Mouse (Mus musculus) ZHBTc4 (cell line): ENCODE results near the gene Psph.
"Not testable (repeated sequence)": the region's sequence is repeated elsewhere in the genome, so short reads cannot be mapped to it uniquely, and the experiment has no call there.

Experiments
- DNase-seq: peaks from one replicate; pipeline ENCODE4 v3.0.0-alpha.2; 2011; ENCODE audit warnings: low read depth, low spot score

The Psph gene

DNA sequence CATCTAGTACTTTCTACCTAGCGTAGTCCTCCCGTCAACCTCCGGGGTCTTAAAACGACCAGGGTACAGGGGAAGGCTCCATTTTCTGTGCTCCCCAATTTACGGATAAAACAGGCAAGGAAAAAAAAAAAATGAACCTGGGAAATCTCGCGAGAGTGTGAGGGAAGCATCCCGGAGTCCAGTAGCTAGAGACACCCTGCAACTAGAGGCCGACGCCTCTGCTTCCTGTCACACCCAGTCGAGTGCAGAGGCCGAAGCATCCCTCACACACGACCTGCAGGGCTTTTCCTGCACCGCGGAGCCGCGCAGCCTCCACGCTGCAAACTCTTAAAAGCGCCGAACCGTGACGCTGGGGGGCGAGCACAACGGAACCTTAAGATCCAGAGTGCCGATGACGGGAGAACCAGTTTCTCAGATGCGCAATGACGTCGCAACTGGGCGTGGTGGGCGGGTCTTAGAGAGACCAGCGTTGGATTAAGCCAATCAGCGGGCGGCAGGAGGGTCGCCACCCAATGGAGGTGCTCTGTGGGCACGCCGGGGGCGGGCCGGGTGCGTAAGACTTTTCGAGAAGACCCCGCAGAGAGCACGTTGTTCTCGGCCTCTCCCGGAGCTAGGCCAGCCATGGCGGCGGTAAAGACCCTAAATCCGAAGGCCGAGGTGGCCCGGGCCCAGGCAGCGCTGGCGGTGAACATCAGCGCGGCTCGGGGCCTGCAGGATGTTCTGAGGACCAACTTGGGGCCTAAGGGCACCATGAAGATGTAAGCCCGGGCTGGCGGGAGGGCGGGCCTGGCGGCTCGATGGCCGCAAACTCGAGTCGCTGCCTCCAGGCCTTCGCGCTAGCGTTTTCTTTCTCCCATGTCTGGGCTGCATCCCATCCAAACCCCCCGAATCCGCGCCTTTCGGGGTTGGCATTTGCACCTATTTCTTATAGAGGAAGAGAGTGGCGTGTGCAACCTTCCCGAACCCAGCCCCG, at the start of gene Psph:
Gene Psph, minus strand, starts transcription at position 632 of the 973 bp plus-strand sequence.
- DNase-seq: peak; percentile 100

DNA sequence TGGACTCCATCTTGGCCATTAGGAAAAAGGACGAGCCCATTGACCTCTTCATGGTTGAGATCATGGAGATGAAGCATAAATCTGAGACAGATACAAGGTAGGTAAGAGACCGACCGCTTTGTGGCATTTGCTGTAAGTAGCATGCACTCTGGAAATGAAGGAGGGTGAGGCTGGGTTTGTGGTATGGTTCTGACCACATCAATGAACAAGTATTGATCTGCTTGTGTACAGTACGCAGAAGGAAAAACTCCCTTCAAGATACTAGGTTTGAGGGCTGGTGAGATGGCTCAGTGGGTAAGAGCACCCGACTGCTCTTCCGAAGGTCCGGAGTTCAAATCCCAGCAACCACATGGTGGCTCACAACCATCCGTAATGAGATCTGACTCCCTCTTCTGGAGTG, 3.3 kb upstream of the Psph start:
- DNase-seq: not testable (repeated sequence)

DNA sequence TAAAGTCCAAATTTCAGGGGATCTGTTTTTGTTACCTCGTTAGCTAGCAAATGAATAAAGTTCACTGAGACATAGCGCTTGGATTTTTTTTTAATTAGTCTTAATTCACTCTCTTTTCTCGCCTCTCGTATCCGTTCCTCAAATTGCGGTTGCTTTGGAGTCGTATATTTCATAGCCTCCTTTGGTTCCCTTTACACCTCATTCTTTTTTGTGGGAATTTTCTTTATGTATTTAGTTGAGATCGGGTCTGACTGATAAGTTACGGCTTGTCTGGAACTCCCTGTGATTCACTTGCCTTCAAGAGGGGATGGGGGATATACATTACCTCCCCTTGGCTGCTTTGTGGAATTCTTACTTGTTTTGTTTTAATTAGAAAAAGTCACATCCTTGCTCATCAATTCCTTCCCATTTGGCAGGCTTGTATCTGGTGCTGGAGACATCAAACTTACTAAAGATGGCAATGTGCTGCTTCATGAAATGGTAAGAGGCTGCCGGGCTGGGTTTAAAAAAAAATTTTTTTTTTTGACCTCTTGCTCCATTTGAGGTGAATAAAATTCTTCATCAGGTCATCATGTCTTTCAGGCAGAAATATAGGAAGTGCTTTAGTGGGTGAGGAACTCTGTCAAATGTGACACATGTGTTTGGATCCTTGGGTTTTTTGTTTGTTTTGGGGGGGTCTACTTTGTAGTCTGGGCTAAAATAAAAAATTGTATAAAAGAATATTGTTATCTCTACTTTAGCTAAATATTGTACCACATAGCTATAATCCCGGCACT, 757 bp upstream of the Psph start:
- DNase-seq: no peak

DNA sequence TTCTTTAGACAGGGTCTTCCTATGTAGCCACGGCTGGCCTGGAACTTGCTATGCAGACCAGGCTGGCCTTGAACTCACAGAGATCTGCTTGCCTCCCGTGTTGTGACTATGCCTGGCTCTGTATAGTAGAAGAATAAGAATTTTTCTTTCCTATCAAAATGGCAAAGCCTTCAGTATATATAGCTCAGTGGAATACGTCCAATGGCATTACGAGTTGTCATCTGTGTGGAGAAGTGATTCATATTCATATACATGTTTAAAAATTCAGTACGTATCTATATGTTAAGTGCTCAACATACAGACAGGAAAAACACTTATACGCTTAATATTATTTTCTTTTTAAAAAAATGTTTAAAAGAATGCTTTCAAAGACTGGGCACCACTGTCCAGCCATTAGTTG, 1.1 kb downstream of the Psph start:
- DNase-seq: no peak

DNA sequence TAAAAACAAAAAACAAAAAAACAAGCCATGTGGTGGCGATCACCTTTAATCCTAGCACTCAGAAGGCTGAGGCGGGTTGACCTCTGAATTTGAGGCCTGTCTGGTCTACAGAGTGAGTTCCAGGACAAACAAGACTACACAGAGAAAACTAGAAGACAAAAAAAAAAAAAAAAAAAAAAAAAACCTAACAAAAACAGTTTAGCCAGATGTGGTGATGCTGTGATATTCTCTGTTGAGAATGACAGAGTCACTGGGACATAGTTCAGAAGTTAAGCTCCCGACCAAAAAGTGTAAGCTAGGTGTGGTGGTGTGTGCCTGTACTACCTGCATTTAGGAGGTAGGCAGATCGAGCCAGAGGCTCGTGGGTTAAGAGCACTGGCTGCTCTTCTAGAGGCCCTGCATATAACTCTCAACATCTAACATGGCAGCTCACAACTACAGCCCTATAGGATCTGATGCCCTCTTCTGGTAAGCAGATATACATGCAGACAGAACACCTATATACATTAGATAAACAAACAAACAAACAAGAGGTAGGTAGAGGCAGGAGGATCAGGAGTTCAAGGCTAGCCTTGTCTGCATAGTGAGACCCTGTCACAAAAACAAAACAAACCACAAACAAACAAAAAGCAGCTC, 1.9 kb downstream of the Psph start:
- DNase-seq: peak; percentile 59

DNA sequence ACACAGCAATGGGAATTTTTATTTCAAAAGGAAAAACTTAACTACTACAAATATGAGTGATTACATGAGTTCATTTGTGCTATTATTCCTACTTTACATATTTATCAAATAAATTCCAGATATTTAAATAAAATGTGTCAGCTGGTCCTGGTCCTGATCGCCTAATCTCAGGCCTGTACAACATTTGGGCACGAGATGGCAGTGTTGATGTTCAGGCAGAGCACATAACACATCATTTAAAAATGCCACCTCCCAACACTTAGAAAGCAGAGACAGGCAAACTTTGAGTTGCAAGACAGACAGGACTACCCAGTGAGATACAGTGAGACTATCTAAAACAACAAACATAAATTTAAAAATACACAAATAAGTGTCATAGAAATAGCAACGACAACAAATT, 5.0 kb downstream of the Psph start:
- peak; percentile 48 for DNase-seq

GRCm38 (mm10) chr5:129780131-129780530, 7.1 kb downstream of the Psph start:
- peak; percentile 59 for DNase-seq

DNA sequence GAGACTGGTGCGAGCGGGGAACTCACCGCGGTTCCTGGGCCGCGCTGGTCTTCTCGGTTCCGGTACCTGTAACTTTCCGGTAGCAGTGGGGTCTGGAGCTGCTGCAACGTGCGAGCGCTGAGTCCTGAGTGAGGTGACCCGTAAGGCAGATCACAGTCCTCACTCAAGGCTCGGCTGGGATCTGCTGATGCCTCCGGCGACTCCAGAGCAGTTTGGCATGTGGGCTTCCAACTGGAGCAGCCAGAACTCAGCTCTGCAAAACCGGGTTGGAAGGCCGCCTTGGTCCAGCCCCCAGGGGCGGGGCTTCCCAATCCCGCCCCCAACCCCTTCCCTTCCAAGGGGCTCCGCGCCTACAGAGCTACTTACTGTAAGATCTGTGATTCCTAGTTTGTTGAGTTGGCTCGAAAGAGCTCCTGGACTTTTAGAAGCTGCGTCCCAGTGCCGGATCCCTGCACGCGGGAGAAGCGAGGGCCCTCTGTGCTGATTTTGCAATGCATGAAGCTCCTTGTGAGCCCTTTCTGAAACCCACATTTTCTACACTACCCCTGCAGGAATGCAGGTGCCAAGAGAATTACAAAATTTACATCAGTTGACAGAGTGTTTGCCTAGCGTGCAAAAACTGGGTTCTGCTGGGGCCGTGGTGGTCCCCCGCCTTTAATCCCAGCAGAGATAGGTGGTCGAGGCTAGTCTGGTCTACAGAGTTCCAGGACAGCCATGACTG, 8.1 kb downstream of the Psph start:
- DNase-seq: peak; percentile 96

DNA sequence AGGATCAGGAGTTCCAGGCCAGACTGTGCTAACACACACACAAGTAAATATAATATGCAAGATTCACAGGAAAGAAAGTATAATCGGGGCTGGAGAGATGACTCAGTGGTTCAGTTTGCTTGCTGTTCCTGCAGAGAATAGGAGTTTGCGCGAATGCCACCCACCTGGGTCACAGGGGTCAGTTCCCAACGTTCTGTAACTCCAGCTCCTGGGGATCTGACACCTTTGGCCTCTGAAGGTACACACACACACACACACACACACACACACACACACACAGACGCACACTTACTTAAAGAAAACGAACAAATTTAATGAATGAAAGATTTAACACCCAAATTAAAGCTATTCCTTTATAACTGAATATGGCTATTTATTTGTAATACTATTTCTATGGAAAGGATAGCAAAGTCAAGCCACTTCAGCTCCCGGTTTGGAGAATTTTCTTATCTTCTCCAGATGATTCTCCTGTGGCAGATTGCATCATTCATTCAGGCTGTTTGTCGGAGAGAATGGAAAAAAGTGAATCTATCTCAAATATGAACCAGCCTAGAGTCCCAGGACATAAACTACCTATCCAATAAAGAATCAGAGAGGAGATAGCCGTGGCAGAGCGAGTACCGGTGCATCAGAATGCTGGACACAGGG, 8.8 kb downstream of the Psph start:
- no peak for DNase-seq

- DNase-seq: no peak
Observed at GRCm38 (mm10) chr5:129774661-129775060, 12.6 kb downstream of the Psph start.

DNA sequence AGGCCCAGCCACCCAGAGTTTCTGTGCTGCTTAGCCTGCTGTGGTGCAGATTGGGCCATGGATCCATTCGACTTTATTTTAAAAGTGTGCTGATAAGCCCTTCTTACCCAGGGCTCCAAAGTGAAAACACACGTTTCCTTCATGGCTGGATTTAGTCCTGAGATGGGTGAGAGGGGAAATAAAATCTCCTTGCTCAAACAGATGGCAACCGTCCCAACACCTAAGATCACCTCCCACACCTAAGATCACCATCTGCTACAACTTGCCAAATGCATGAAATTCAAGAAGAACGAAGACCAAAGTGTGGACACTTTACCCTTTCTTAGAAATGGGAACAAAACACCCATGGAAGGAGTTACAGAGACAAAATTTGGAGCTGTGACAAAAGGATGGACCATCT, 13.9 kb downstream of the Psph start:
- not testable (repeated sequence) for DNase-seq

- no peak for DNase-seq
Observed at GRCm38 (mm10) chr5:129772433-129772832, 14.8 kb downstream of the Psph start.

GRCm38 (mm10) chr5:129770443-129771355, 16.6 kb downstream of the Psph start:
- DNase-seq: peak; percentile 21

- peak; percentile 90 for DNase-seq
Observed at GRCm38 (mm10) chr5:129761865-129762540, 25.2 kb downstream of the Psph start.

DNA sequence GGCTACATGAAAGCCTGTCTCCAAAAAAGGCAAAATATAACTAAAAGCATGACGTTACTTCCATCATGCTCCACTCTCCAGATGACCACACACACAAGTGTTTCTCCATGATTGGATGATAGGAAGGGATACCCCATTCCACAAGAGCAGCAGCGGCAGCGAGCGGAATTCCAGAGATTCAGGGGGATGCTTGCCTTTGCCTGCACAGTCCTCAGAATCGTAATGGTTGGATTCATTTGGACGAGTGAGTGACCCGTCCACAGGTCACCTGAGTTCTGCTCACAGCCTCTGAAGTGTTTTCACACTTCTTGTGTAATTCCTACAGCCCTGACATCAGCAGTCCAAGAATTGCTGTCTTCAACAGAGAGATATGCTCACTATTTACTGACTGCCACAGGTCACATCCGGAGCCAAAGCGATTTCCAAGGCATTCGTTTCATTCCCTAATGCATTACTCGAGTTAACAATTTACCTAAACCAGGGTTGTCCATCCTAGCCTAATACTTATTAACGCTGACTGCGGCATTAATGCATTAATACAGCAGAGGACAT, 27.2 kb downstream of the Psph start:
- no peak for DNase-seq

- DNase-seq: peak; percentile 56
Observed at GRCm38 (mm10) chr5:129756886-129757285, 30.4 kb downstream of the Psph start.

GRCm38 (mm10) chr5:129744050-129744449, 43.2 kb downstream of the Psph start:
- DNase-seq: no peak

GRCm38 (mm10) chr5:129742903-129743488, 44.3 kb downstream of the Psph start:
- DNase-seq: no peak
